Mouse (Mus musculus) forebrain, embryonic 11.5 days (tissue): ENCODE measurements at regions not wholly inside any gene's neighbourhood (a gene's known extent, or its start where the extent isn't known, plus 50 kb on each side); places are given as distances from the start of the nearest gene placed in this dataset.

Experiments
- ATAC-seq: fragments of 200-750 bp; cut with Nextera tagmentation; replicated peaks from 2 replicates; pipeline ENCODE4 v1.8.0; 2017; ENCODE audit warnings: moderate TSS enrichment; ENCODE audit not compliant: low FRiP score
- DNase-seq: peaks from one replicate; pipeline ENCODE4 v3.0.0-alpha.2; 2017; ENCODE audit warnings: low spot score
- H3K27ac ChIP-seq: fragments of 300-500 bp; sonication (generic); 2 replicates; pipeline ENCODE4 v1.5.1; 2014; ENCODE audit warnings: low read depth, low read length
- H3K27me3 ChIP-seq: fragments of 300-500 bp; sonication (generic); 2 replicates; pipeline ENCODE4 v1.6.1; 2014; ENCODE audit warnings: mild to moderate bottlenecking, low read length, mixed read lengths; ENCODE audit not compliant: control insufficient read depth, insufficient read depth
- H3K36me3 ChIP-seq: fragments of 300-500 bp; sonication (generic); 2 replicates; pipeline ENCODE4 v1.6.1; 2014; ENCODE audit warnings: mild to moderate bottlenecking, low read length, moderate library complexity, mixed read lengths; ENCODE audit not compliant: control insufficient read depth, insufficient read depth
- H3K4me1 ChIP-seq: fragments of 300-500 bp; sonication (generic); replicated peaks from 2 replicates; pipeline ENCODE4 v1.6.1; 2014; ENCODE audit warnings: low read length, mixed read lengths; ENCODE audit not compliant: control insufficient read depth, insufficient read depth
- H3K4me2 ChIP-seq: fragments of 300-500 bp; sonication (generic); 2 replicates; pipeline ENCODE4 v1.6.1; 2014; ENCODE audit warnings: low read depth, mild to moderate bottlenecking, low read length, moderate library complexity, mixed read lengths; ENCODE audit not compliant: severe bottlenecking
- H3K4me3 ChIP-seq: fragments of 300-500 bp; sonication (generic); 2 replicates; pipeline ENCODE4 v1.5.1; 2014; ENCODE audit warnings: low read depth, low read length
- H3K9ac ChIP-seq: fragments of 300-500 bp; sonication (generic); 2 replicates; pipeline ENCODE4 v1.6.1; 2014; ENCODE audit warnings: low read length
- H3K9me3 ChIP-seq: fragments of 300-500 bp; sonication (generic); 2 replicates; pipeline ENCODE4 v1.6.1; 2016; ENCODE audit warnings: low read length, mixed read lengths; ENCODE audit not compliant: control insufficient read depth
- WGBS: fragments of 180-500 bp; shearing (Covaris S2); extraction: QIAGEN DNeasy Blood & Tissue Kit; methylation state at CpG from one replicate; pipeline ENCODE4 v1.1.7; 2014; 5-methylcytosine and 5-hydroxymethylcytosine counted together

- WGBS, result 75% methylated on average over 1 of the region's 1 CpGs
- Histone ChIP-seq H3K27me3 (no peaks in the 10 kb centered on the region), H3K4me2 (no peak overlapping the region)
These were observed 76.2 kb upstream of the Adcy1 start for GRCm38 (mm10) chr11:6987105-6987504.

GRCm38 (mm10) chr11:6982076-6982475 lies 81.2 kb upstream of the Adcy1 start:
- H3K9ac ChIP-seq, result no peak overlapping the region
- no peak for ATAC-seq
- no peaks in the 10 kb centered on the region for H3K4me1 ChIP-seq
- H3K27me3 ChIP-seq, result no peaks in the 10 kb centered on the region
- no peak overlapping the region for H3K4me2 ChIP-seq
- no peak overlapping the region for H3K27ac ChIP-seq
- no peak for DNase-seq
- H3K4me3 ChIP-seq, result no peak overlapping the region
- H3K36me3 ChIP-seq, result no peaks in the 10 kb centered on the region
- no peaks in the 10 kb centered on the region for H3K9me3 ChIP-seq
- WGBS, result 88% methylated on average over 7 of the region's 7 CpGs

More at GRCm38 (mm10) chr11:6987105-6987504, 76.2 kb upstream of the Adcy1 start:
- Histone ChIP-seq H3K4me3 (no peak overlapping the region), H3K4me1 (no peaks in the 10 kb centered on the region), H3K9ac (no peak overlapping the region), H3K36me3 (no peaks in the 10 kb centered on the region), H3K27ac (no peak overlapping the region), H3K9me3 (no peaks in the 10 kb centered on the region)
- ATAC-seq (no peak), DNase-seq (no peak)

GRCm38 (mm10) chr11:6979656-6980055 lies 83.6 kb upstream of the Adcy1 start:
- 86% methylated on average over 3 of the region's 3 CpGs for WGBS
- Histone ChIP-seq H3K4me3 (no peak overlapping the region), H3K36me3 (no peaks in the 10 kb centered on the region), H3K4me1 (no peaks in the 10 kb centered on the region), H3K4me2 (no peak overlapping the region), H3K27me3 (no peaks in the 10 kb centered on the region), H3K9me3 (no peaks in the 10 kb centered on the region), H3K9ac (no peak overlapping the region), H3K27ac (no peak overlapping the region)
- no peak for DNase-seq
- no peak for ATAC-seq

- no peak for ATAC-seq
- no peak overlapping the region for H3K4me3 ChIP-seq
- 62% methylated on average over 1 of the region's 1 CpGs for WGBS
These were observed 94.1 kb upstream of the Adcy1 start for GRCm38 (mm10) chr11:6969196-6969595.

GRCm38 (mm10) chr11:6966968-6967367 lies 96.3 kb upstream of the Adcy1 start:
- DNase-seq (no peak), ATAC-seq (no peak)
- Histone ChIP-seq H3K4me1 (no peaks in the 10 kb centered on the region), H3K27me3 (no peaks in the 10 kb centered on the region), H3K4me3 (no peak overlapping the region), H3K9me3 (no peaks in the 10 kb centered on the region), H3K4me2 (no peak overlapping the region), H3K36me3 (no peaks in the 10 kb centered on the region), H3K27ac (no peak overlapping the region), H3K9ac (no peak overlapping the region)
- whole genome bisulfite sequencing, result 89% methylated on average over 5 of the region's 5 CpGs

More at GRCm38 (mm10) chr11:6969196-6969595, 94.1 kb upstream of the Adcy1 start:
- Histone ChIP-seq H3K27ac (no peak overlapping the region), H3K4me2 (no peak overlapping the region), H3K9ac (no peak overlapping the region), H3K36me3 (no peaks in the 10 kb centered on the region), H3K4me1 (no peaks in the 10 kb centered on the region), H3K27me3 (no peaks in the 10 kb centered on the region), H3K9me3 (no peaks in the 10 kb centered on the region)
- no peak for DNase-seq

GRCm38 (mm10) chr11:6964524-6964923 lies 98.8 kb upstream of the Adcy1 start:
- no peaks in the 10 kb centered on the region for H3K36me3 ChIP-seq
- H3K27me3 ChIP-seq, result no peaks in the 10 kb centered on the region
- 69% methylated on average over 2 of the region's 2 CpGs for WGBS
- DNase-seq, result no peak
- no peak for ATAC-seq
- H3K9ac ChIP-seq, result no peak overlapping the region
- no peak overlapping the region for H3K4me2 ChIP-seq
- H3K4me1 ChIP-seq, result no peaks in the 10 kb centered on the region
- H3K27ac ChIP-seq, result no peak overlapping the region
- no peaks in the 10 kb centered on the region for H3K9me3 ChIP-seq
- H3K4me3 ChIP-seq, result no peak overlapping the region

- Histone ChIP-seq H3K36me3 (no peaks in the 10 kb centered on the region), H3K4me3 (no peak overlapping the region), H3K27ac (no peak overlapping the region), H3K9ac (no peak overlapping the region), H3K4me1 (no peaks in the 10 kb centered on the region), H3K4me2 (no peak overlapping the region), H3K9me3 (no peaks in the 10 kb centered on the region), H3K27me3 (no peaks in the 10 kb centered on the region)
- WGBS, result 85% methylated on average over 3 of the region's 3 CpGs
- ATAC-seq, result no peak
- no peak for DNase-seq
These were observed 99.7 kb upstream of the Adcy1 start for GRCm38 (mm10) chr11:6963600-6963999.

- no peaks in the 10 kb centered on the region for H3K27me3 ChIP-seq
- no peaks in the 10 kb centered on the region for H3K9me3 ChIP-seq
- no peak overlapping the region for H3K27ac ChIP-seq
- no peak overlapping the region for H3K4me2 ChIP-seq
- ATAC-seq (no peak), DNase-seq (no peak)
- no peak overlapping the region for H3K9ac ChIP-seq
- WGBS, result 77% methylated on average over 1 of the region's 1 CpGs
- H3K4me3 ChIP-seq, result no peak overlapping the region
- H3K36me3 ChIP-seq, result no peaks in the 10 kb centered on the region
- H3K4me1 ChIP-seq, result no peaks in the 10 kb centered on the region
These were observed 100.3 kb upstream of the Adcy1 start for GRCm38 (mm10) chr11:6962786-6963575.

GRCm38 (mm10) chr11:6962322-6962721 lies 101.0 kb upstream of the Adcy1 start:
- no peaks in the 10 kb centered on the region for H3K4me1 ChIP-seq
- H3K4me2 ChIP-seq, result no peak overlapping the region
- no peaks in the 10 kb centered on the region for H3K9me3 ChIP-seq
- H3K9ac ChIP-seq, result no peak overlapping the region
- no peak for ATAC-seq
- no peak for DNase-seq
- H3K27me3 ChIP-seq, result no peaks in the 10 kb centered on the region
- H3K27ac ChIP-seq, result no peak overlapping the region
- no peak overlapping the region for H3K4me3 ChIP-seq
- H3K36me3 ChIP-seq, result no peaks in the 10 kb centered on the region
